14 mouse cellular contexts compared by ENCODE assay signal in the genomic region with DNA sequence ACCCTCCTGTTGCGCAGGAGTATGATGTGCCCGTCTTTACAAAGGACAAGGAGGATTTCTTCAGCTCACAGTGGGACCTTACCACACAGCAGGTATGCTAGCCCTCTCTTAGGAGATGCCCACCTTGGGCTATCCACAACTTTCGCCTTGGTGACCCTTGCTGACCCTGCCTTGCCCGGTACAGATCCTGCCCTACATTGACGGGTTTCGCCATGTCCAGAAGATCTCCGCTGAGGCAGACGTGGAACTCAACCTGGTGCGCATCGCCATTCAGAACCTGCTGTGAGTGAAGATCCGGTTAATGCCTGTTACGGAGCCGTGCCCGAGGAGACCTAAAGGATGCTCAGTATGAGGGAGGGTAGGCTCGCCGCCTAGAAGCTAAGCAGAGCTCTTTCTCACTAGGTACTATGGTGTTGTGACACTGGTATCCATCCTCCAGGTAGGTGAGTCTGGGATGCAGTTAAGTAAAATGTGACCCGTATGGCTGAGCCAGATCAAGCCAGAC. TPM values are rescaled to one million over a fixed set of nuclear protein-coding genes. Genes with fewer than 3 reads are reported as not detected.
"Had no signal": no experiment of that assay in that cellular context is flagged by ENCODE, and none has a peak within 500 bp of the region (broad histone marks: within the 10 kb centered on the region; RNA-seq: fewer than 3 reads in every experiment).

No protein-coding gene starts in this region.

- H3K4me3 ChIP-seq: lung, embryonic 15.5 days; megakaryocyte, embryonic 14.5 days; midbrain, embryonic 13.5 days; midbrain, embryonic 15.5 days; neural tube, embryonic 12.5 days; stomach, embryonic 15.5 days had no signal

- H3K27me3 ChIP-seq: lung, embryonic 15.5 days; stomach, embryonic 15.5 days had no signal

- H3K27ac ChIP-seq: lung, embryonic 15.5 days; macrophage; midbrain, embryonic 13.5 days; midbrain, embryonic 15.5 days; neural tube, embryonic 12.5 days; stomach, embryonic 15.5 days; stomach, postnatal 0 days had no signal

- H3K9me3 ChIP-seq: lung, embryonic 15.5 days; megakaryocyte, embryonic 14.5 days; midbrain, embryonic 13.5 days; midbrain, embryonic 15.5 days; neural tube, embryonic 12.5 days; stomach, embryonic 15.5 days had no signal

- DNase-seq: lung, adult 2 months; lung, postnatal 14 days; lung, postnatal 36 days; right cerebral cortex, postnatal 14 days; thymus, adult 2 months; thymus, postnatal 4 days had no signal

RNA-seq across cellular contexts. Expression of gene Zmynd10, which starts 2.9 kb away (rescaled TPM):
- polyA plus RNA-seq: macrophage had no signal
